Mouse (Mus musculus) erythroblast, embryonic 14.5 days (primary cell): Measurements from ENCODE around the gene Rbpjl. TPM values are rescaled to one million over a fixed set of nuclear protein-coding genes. Genes with fewer than 3 reads are reported as not detected.

Source experiments
- H3K27me3 ChIP-seq: 2 replicates; pipeline ENCODE4 v1.6.1; 2012; ENCODE audit warnings: inconsistent platforms; ENCODE audit not compliant: control insufficient read depth
- H3K36me3 ChIP-seq: 2 replicates; pipeline ENCODE4 v1.6.1; 2012; ENCODE audit warnings: mild to moderate bottlenecking, inconsistent platforms; ENCODE audit not compliant: control insufficient read depth
- H3K4me1 ChIP-seq: 2 replicates; pipeline ENCODE4 v1.6.1; 2012; ENCODE audit warnings: inconsistent platforms; ENCODE audit not compliant: control insufficient read depth
- H3K4me3 ChIP-seq: replicated peaks from 2 replicates; pipeline ENCODE3; 2012; ENCODE audit warnings: moderate library complexity, mild to moderate bottlenecking, inconsistent platforms
- H3K9me3 ChIP-seq: 2 replicates; pipeline ENCODE4 v1.6.1; 2012; ENCODE audit warnings: low read length, inconsistent platforms, mixed read lengths; ENCODE audit not compliant: control insufficient read depth
- GATA1 ChIP-seq: IDR thresholded peaks from 2 replicates; pipeline ENCODE4 v1.6.1; 2012; ENCODE audit warnings: low read length, inconsistent platforms, mixed read lengths
- TAL1 ChIP-seq: IDR thresholded peaks from 3 replicates; pipeline ENCODE4 v1.6.1; 2012; ENCODE audit warnings: low read length, inconsistent platforms, mixed read lengths
- polyA plus RNA-seq: library from polyadenylated mRNA; stranded (reverse); fragments of >175 nt; gene quantifications from 2 replicates; pipeline ENCODE4 v1.2.3, GENCODE M21; 2012

Gene Rbpjl
- polyA plus RNA-seq, 1 experiment, result not detected

DNA sequence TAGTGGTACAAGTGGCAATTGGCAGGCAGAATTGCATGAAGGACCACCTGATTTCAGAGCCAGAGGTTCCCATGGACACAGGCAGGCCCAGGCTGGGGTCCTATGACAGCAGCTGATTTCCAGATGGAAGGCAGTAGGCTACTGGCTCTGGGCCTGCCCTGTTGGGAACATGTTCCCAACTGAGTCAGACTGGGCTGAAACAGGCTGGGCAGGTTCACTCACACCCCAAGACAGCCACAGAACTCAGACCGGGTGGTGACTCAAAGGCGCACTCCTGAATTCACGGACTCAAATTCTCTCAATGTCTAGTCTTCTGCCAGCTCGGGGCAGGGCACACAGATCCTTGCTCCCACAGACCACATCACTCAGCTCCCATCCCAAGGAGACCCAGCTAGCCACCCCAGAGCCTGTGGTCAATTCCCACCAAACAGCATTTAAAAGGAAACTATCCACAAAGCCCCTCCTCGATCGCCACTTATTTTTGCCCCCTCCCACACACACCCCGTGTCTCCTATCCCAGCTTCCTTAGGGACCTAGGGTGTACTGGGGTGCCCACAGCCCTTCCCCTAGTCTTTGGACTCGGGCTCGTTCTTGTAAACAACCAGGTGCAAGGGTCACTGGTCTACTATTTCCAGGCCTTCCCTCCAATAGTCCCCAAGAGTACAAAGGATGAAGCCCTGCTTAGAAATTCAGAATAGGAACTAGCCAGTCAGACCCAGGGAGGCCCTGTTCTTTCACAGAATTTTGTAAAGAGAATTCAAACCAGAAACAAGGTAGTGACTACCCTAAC lies 28.9 kb downstream of the Rbpjl start:
- Histone ChIP-seq H3K4me1 (no peaks in the 10 kb centered on the region), H3K4me3 (no peak overlapping the region), H3K27me3 (peaks cover 6% of the 10 kb centered on the region; the same call in 1 of the 2 replicates), H3K36me3 (peaks cover 3% of the 10 kb centered on the region; the same call in 1 of the 2 replicates), H3K9me3 (no peaks in the 10 kb centered on the region)
- TF ChIP-seq TAL1, result no peak
- TF ChIP-seq GATA1, result no peak

DNA sequence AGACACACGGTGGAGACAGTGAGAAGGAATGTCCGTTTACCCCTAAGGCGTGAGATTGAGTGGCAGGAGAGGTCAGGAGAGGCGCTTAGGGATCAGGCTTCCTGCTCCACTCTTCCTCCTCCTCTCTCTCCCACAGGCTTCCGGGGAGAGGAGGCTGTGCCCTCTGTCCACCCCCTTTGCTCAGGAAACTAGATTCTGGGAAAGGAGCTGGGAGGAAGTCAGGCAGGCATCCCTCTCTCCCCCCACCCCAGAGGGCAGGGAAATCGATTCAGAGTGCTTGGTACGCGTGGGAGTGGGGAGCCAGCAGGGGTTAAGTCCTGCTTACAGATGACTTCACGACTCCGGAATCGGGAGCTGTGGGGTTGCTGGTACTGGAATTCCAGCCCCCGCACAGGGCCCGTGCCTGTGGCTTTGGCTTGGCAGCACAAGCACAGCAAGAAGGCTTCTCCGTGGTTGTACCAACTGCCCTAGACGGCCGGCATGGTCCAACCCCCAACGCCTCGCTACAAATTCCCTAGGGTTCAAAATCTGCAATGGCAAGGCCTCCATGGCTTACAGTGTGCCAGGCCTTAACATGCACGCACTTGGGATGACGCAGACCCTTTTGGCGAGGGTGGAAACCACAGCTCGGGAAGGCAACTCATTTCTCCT lies 29.7 kb downstream of the Rbpjl start:
- peaks cover 7% of the 10 kb centered on the region; the same call in 1 of the 2 replicates for H3K27me3 ChIP-seq
- H3K36me3 ChIP-seq, result peaks cover 3% of the 10 kb centered on the region; the same call in 1 of the 2 replicates
- TF ChIP-seq GATA1, result no peak
- TF ChIP-seq TAL1, result no peak
- H3K4me3 ChIP-seq, result no peak overlapping the region
- no peaks in the 10 kb centered on the region for H3K9me3 ChIP-seq
- H3K4me1 ChIP-seq, result no peaks in the 10 kb centered on the region

DNA sequence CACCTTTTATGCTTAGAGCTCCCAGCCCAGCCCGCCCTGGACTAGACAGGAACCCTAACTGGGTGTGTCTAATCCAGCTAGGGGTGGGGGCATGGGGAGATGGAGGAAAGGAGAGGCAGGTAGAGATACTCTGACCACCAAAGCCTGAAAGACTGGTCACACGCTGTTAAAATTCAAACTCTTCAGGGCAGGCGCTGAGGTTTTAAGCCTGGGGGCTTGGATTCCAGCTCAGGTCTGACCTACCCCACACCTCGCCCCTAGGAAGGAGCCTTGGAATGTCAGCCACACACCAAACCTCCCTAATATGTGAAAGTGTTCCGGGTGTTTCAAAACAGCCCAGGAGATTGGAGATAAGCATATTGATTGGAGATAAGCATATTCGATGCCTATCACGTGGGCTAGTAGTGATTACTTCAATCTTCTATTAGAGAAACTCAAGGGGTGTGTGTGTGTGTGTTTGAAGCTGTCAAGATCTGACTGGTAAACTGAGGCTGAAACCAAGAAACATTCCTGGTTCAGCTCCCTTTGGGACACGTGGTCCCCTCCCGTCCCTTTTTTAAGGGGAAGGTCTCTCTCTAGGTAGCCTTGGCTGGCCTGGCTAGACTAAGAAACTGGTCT lies 30.4 kb downstream of the Rbpjl start:
- Histone ChIP-seq H3K4me3 (no peak overlapping the region), H3K36me3 (peaks cover 3% of the 10 kb centered on the region; the same call in 1 of the 2 replicates), H3K27me3 (peaks cover 7% of the 10 kb centered on the region; the same call in 1 of the 2 replicates), H3K9me3 (no peaks in the 10 kb centered on the region), H3K4me1 (no peaks in the 10 kb centered on the region)
- TF ChIP-seq GATA1, result no peak
- TF ChIP-seq TAL1, result no peak

DNA sequence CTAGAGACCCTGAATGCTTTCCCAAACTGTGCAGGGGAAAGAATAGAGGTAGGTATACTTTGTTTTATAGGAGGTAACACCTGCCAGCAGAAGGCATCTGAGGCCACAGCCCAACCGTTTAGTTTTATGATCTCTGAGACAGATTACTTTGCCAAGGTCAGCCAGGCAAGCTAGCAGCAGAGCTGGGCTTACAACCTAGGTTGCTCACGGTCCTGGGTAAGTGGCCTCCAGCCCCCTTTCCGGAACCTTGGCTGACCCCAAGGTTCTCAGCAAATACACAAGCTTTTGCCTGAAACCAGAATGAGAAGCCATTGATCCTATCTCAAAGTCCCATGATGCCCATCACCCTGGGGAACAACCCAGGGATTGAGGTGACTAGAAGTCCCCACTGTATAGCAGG lies 31.7 kb downstream of the Rbpjl start:
- H3K36me3 ChIP-seq, result no peaks in the 10 kb centered on the region
- H3K27me3 ChIP-seq, result peaks cover 6% of the 10 kb centered on the region; the same call in 1 of the 2 replicates
- H3K9me3 ChIP-seq, result no peaks in the 10 kb centered on the region
- H3K4me1 ChIP-seq, result no peaks in the 10 kb centered on the region
- TF ChIP-seq GATA1 (no peak), TAL1 (no peak)
- no peak overlapping the region for H3K4me3 ChIP-seq

DNA sequence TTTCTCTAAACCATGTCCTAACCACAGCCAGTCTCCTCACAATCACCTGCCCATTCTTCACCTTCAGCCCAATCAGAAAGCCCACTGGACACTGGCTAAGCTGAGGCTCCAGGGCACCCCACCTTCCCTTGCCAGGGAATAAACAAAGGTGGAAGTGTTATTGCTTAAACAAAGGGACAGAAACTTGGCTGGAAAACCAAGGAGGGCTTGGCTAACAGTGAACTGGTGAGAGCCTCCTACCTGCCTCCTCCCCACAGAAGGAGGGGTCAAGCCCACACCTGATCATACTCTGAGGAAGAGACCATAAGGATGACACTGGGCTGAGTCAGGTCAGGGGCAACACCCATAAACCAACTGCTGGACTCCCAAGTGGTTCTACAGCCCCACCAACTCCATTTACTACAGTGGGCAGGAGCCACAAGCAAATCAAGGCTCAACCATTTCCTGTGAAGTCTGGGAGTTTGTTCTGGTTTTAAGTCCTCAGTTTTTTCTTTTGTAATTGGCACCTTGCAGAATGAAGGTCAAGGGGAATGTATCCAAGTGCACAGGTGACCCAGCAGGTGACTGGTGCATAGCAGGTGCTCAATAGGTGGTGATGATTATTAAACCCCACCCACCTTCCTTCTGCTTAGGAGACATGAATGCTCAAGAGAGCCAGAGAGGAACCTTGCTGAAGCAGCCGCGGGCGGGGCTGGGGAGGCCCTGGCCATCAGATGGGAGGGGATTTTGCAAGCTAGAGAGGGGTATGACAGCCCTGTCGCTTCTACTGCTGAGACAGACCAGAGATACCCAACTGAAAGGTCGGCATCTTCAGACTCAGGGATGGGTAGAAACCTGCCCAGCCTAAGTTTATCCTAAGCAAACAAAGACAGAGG lies 32.5 kb downstream of the Rbpjl start:
- Histone ChIP-seq H3K27me3 (peaks cover 4% of the 10 kb centered on the region; the same call in 1 of the 2 replicates), H3K36me3 (no peaks in the 10 kb centered on the region; the same call in 1 of the 2 replicates), H3K4me1 (no peaks in the 10 kb centered on the region), H3K9me3 (no peaks in the 10 kb centered on the region), H3K4me3 (no peak overlapping the region)
- TF ChIP-seq TAL1, result no peak
- no peak for TF ChIP-seq GATA1

DNA sequence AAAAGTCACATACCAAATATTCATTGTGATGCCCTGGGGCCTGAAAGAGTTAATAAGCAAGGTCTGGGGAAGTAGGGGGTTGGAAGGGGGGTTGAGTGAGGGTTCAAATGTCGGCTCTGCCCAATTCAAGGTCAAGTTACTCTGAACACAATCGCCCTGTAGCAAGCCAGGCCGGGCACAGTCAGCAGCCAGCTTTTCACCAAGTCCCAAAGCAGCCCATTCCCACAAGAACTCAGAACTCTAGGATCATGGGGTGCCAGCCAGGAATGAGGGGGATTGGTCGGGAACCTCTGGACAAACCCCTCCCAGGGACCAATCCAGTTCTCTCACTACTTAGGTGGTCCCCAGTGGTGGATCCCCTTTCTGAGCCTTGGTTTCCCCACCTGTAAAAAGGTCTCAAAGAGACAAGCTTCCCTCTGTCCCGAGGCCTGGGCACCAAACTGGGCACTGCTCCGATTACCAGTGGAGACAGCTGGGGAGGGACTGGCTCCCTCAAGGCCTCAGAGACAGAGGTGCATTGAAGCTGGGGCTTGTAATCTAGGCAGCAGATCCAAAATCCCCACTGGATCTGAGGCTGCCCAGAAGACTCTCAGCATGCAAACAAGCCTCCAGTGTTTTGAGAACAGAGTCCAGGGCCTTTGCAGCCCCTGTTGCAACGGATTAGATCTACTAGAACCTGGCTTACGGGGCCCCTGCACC lies 33.4 kb downstream of the Rbpjl start:
- TF ChIP-seq GATA1 (no peak), TAL1 (no peak)
- H3K4me3 ChIP-seq, result no peak overlapping the region
- H3K4me1 ChIP-seq, result no peaks in the 10 kb centered on the region
- H3K27me3 ChIP-seq, result peaks cover 9% of the 10 kb centered on the region
- H3K36me3 ChIP-seq, result no peaks in the 10 kb centered on the region; the same call in 1 of the 2 replicates
- H3K9me3 ChIP-seq, result no peaks in the 10 kb centered on the region

DNA sequence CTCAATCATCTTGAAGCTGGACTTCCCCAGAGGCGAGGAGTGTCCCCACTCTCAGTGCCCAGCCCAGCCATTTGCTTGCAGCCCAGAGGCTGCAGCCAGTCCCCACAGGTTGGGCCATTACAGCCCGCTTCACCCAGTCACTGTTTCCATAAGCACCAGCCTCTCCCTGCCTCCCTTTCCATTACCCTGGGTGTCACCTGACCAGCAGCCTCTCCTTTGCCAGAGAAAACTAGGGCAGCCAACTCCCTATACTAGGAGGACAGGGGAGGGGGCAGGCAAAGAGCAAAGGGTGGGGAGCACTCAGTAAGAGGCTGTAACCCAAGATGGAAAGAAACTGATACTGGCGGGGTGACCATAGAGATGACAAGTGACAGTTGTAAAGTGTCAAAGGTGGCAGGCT lies 34.0 kb downstream of the Rbpjl start:
- no peaks in the 10 kb centered on the region for H3K4me1 ChIP-seq
- H3K27me3 ChIP-seq, result peaks cover 13% of the 10 kb centered on the region
- H3K4me3 ChIP-seq, result no peak overlapping the region
- H3K36me3 ChIP-seq, result no peaks in the 10 kb centered on the region; the same call in 1 of the 2 replicates
- no peak for TF ChIP-seq TAL1
- TF ChIP-seq GATA1, result no peak
- H3K9me3 ChIP-seq, result no peaks in the 10 kb centered on the region

DNA sequence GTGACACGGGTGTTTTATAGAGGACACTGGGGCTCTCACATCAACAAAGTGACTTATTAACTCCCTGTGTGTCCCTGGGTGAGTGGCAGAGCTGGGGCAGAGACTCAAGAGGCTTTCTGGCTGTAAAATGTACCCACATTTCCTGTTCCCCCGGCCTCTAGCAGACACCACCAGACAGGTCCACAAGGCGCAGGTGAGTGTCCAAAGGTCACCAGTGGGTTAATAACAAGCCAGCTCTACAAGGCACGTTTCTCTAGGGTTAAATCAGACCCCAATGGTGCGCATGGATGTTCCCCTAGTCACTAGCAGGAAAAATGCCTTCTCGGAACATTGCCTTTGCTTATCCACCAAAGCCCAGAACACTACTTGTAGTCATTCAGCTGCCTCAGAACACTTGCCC lies 34.8 kb downstream of the Rbpjl start:
- TF ChIP-seq TAL1 (no peak), GATA1 (no peak)
- Histone ChIP-seq H3K27me3 (peaks cover 21% of the 10 kb centered on the region), H3K36me3 (no peaks in the 10 kb centered on the region; the same call in 1 of the 2 replicates), H3K4me1 (no peaks in the 10 kb centered on the region), H3K4me3 (no peak overlapping the region), H3K9me3 (no peaks in the 10 kb centered on the region)
